Mouse (Mus musculus) ES-E14 (cell line): ENCODE data around the gene Gh.

Source experiments
- CHD2 ChIP-seq: IDR thresholded peaks from 2 replicates; pipeline ENCODE4 v1.6.1; 2014; ENCODE audit warnings: mild to moderate bottlenecking, low read depth, low read length, inconsistent platforms
- MAFK ChIP-seq: IDR thresholded peaks from 2 replicates; pipeline ENCODE4 v1.6.1; 2014; ENCODE audit warnings: mild to moderate bottlenecking, low read depth, low read length, inconsistent platforms; ENCODE audit not compliant: insufficient read depth

GRCm38 (mm10) chr11:106286206-106286605 lies 15.5 kb downstream of the Gh start:
- TF ChIP-seq CHD2 (no peak), MAFK (no peak)
